Mouse (Mus musculus): ENCODE measurements around the gene Slc27a3.

- TF ChIP-seq POLR2A (IDR thresholded peaks at IDR 0.05; ENCODE audit: borderline replicate concordance, extremely low read depth, insufficient read depth, insufficient read length, poor library complexity, severe bottlenecking) = no peak
- no peak for TF ChIP-seq CTCF (IDR thresholded peaks at IDR 0.05; ENCODE audit: borderline replicate concordance, extremely low read depth, insufficient read depth, insufficient read length)
Observed at GRCm38 (mm10) chr3:90391004-90391403, 1.3 kb upstream of the Slc27a3 start.

Data from brain, embryonic 14.5 days (tissue).